Mouse (Mus musculus) cerebellum, adult 11 months (tissue): ENCODE measurements around the gene Ten1.

Experiments used
- DNase-seq: peaks from one replicate; pipeline ENCODE4 v3.0.0; 2022

Gene Ten1

DNA sequence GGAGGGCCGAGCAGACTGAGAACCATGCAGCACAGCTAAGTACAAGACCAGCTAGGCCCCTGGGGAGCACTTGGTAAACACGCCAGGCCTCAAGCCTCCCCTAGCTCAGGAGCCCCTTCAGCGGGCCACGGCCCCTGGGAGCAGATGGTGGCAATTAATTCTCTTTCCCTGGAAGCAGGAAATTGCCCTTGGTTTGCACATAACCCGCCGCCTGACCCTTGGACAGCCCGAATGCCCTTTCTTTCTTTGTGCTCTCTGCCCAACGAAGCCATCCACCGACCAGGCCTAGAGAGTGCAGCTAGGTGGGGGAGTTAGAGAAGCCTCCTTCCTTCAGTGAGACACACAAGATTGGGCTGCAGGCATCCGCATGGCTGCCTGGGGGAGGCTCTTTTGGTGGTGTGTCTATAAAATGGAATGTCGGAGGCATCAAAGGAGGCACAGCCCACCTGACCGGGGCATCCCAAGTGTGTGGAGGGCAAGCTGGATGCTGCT, 43.1 kb downstream of the Ten1 start:
- no peak for DNase-seq

DNA sequence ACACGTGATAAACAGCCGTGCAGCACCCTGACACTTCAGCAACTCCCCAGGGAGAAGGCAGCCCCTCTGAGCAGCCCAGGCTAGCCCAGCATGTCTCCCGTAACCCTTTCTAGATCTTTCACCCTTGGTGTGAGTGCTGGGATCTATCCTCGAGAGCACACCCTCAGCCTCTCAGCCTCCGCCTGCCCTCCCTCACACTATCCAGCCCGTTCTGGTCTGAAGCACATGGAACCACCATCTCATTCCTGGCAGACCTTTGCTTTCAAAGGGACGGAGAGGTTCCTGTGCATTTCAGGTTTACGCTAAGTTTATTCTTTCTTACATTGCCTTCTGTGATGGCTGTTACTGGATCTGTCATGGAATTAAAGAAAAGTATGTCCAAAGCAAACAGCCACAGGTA, 45.9 kb downstream of the Ten1 start:
- no peak for DNase-seq

DNA sequence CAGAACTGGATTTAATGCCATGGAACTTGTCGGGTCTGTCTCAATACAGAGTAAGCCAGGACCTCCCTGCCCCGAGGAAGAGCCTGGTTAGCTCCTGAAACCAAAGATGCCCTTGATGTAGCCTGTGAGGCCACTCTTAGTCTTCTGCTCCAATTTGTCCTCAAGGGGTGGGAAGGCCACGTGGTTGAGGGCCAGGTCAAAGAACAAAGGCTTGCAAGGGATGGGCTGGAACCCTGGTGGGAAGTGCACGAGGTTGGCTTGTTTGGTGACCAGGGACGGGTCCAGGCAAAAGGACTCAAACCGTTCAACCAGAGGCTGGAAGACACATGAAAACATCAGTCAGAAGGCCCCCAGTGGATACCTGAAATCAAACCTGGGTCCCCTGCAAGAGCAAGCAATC, 47.0 kb downstream of the Ten1 start:
- no peak for DNase-seq

DNA sequence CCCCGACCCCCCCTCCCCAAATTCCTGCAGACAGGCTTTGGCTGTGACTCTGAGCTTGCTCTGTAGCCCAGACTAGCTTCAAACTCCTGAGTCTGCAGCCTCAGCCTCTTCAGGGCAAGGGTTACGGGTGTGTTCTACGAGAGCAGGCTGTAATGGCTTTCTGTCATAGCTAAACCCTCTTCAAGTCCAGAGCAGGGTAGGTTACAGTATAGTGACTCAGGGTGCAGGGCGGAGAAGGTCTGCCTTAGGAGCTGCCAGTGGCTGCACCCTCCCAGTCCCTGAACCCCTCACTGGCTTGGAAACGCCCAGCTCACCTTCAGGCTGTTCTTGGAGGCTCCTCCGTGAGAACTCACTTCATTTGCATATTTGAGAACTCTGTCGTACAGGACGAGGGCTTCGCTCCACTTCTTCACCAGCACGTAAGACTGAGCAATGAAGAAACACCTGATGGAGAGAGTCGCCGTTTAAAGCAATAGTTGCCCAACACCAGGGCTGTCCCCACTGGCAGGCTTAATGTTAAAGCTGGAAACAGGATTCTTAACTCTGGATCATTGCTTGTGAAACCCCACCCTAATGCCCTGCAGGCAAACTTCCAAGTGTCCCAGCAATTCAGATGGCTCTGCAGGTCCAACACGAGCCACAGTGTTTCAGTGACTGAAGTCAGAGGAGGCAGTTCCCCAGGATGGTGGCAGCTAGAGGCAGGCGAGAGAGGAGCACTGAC, 49.0 kb downstream of the Ten1 start:
- DNase-seq: no peak

DNA sequence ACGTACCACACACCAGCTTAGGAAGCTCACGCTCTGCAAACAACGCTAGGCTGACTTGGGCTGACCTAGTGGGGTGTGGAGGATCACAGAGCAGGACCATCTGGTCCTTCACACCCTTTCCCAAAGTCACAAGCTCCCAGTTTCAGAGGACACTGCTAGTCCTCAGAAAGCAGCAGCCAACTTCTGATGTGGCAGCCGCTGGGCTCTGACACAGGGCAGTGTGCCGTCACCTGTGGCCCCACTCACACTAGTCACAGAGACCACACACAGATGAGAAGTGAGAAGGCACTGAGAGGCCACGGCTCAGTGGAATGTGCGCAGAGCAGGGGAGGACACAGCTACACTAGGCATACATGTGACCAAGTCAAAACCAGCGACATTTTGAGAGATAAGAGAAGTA, 52.2 kb downstream of the Ten1 start:
- no peak for DNase-seq

DNA sequence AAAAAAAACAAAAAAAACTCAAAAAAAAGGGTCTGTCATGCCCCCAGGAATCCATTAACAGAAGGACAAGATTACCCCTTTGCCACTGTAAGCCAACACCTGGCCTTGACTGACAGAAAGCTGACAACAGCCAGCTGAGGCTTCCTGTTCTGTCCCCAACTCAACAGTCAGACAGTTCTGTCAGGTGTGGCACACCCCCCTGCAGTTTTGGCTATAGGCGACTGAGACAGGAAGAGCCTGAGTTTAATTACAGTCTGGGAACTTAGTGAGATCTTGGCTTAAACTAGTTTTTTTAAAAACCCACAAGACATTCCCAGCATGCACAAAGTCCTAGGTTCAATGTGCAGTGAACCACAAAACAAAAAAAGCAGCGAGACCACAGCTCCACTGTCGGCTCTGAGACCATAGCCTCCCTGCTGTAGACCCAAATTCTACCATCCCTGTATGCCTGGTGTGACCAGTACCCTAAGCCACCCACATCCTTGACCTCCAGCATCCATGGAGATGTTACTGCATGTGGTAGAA, 54.5 kb downstream of the Ten1 start:
- no peak for DNase-seq

DNA sequence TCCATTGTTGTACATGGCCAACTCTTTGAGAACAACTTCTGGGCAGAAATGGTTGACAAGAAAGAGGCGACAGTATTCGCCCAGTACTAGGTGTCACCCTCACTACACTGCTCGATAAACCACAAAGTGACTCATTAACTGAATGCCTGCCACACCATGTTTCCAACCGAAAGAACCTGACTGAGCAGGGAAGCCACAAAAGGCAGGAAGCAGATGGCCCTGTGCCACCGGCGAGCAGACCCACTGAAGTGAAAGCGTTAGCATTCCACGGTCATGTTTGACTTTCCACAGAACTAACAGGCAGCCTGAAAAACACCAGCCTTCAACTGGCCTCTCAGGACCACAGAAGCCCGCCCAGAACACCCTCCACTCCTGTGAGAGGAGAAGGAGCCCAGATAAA, 56.0 kb downstream of the Ten1 start:
- no peak for DNase-seq

DNA sequence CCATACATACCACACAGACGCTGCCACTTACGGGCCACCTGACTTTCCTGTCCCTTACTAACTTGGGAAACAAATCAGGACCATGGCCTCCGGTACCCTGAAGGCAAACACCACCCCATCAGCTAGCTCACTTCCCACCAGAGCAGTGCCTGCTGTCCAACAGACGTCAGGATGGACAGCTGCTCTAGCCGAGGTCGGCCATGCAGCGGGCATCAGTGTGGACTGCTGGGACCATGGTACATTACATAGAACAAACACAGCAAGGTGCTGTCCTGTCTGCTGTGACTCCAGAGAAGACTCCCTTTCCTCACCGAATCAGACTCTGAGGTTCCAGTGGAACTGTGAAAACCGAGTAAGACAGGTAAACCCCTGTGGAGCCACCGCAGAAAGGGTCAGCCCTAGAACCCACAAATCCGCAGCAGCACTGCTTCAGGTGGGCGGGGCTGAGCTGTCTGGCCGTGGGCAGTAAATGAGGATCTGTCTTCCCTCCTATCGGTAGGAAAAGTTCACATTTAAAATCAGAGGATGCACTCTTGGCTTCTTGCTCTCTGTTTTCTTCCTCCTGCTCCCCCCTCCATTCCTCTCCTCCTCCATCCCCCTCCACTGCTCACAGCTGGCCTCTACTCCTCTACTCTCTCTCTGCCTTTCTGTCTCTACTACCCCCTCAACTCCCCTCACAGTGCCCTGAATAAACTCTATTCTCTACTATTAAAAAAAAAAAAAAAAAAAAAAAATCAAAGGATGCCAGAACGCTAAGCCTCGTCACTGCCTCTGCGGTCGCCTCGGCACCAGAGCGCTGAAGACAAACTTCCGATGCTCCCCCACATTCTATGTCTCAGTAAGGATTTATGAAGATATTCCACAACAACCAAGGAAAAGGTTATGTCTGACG, 56.7 kb downstream of the Ten1 start:
- no peak for DNase-seq

DNA sequence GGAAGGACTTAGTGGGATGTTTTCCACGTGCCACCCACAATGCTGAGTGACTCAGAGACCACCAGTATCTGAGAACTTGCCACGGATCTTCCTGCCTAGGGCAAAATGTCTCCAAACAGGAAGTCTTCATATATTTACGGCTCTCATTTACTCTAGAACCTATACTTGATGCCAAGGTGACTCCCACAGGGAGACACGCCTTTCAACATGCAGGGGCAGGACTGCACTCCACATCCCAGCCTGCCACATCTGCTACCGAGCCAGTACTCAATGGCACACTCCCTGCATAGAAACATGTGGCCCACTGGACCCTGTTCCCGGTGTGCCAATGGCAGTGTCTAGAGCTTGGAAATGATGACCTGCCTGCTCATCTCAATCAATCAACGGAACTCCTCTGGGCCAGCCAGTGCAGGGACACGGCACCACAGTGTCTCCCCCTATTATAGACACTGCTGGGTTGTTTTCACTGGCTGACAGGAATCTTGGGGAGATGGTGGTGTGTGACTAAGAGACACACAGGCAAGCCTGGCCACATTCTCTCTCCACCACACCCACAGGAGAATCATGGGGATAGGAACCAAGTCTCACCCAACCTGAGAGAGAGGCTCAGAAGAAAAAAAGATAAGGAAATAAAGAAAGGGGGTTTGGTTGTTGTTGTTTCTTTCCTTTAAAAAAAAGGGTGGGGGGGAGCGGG, 57.5 kb downstream of the Ten1 start:
- no peak for DNase-seq

DNA sequence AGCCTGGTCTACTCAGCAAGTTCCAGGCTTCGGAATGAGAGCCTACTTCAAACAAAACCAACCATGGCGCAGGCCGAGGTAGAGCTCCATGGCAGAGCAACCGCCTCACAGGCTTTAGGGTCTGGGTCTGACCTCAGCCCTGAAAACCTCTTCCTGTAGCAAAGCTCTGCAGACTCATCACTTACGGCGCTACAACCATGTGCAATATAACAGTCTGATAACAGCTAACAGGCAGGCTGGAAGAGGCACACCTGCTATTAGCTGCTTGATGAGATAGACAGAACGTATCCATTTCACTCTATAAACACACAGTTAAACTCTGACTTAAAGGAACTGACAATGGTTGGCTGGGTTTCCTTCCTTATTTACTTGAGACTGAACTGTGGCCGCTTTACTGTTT, 60.8 kb downstream of the Ten1 start:
- DNase-seq: no peak

DNA sequence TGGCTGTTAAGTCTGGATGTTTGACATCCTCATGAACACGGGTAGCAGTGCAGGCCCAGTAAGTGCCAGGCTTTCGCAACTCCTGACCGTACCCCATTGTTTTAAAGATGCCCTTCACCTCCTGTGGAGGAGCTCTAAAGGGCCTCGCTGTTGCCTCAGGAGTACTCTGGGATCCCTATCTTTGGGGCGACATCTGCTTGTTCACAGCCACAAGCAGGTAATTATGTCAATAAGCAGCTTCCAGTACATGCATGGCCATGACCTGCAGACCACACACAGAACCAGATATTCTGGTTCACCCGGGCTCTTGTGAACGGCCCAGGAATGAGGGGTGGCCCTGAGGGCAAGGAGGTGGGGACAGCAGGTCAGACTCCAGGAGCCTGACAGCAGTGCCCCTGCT, 61.6 kb downstream of the Ten1 start:
- no peak for DNase-seq
